Mouse (Mus musculus) lung, postnatal 4 days (tissue): Measurements from ENCODE around the gene Ptpn22.

Source experiments
- DNase-seq, 2 experiments: peaks; one replicate each; pipeline ENCODE4 v3.0.0; 2021

Gene Ptpn22

DNA sequence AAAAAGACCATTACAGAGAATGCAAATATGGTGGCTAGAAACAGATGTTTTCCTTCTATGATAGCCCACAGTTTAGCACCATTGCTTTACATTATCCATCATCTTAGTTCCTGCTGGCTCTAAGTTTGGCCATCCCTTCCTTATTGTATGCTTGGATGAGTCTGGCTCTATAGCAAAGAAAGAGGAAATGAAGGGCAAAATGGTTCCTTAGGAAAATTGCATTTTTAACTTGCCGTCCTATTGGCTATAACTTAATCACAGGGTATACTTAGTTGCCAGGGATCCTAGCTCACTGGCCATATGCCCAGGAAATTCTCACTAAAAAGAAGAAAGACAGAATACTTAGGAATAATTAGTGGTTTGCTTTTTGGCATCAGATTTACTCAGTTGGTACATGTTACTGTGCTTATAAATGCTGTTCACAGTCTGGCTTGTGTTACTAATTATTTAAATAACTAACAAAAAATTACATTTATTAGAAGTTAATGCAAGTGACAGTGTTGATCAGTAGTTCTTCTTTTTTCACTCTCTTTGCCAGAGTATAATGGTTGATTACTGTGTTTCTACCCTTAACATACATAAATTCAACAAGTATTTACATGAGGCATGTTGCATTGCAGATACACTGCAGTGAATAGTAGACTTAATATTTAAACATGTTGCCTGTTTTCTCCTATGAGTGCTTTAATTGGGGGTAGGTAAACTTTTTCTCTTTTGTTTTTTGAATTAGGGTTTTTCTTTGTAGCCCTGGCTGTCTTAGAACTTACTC is 85.4 kb downstream of the Ptpn22 start:
- DNase-seq = no peak

DNA sequence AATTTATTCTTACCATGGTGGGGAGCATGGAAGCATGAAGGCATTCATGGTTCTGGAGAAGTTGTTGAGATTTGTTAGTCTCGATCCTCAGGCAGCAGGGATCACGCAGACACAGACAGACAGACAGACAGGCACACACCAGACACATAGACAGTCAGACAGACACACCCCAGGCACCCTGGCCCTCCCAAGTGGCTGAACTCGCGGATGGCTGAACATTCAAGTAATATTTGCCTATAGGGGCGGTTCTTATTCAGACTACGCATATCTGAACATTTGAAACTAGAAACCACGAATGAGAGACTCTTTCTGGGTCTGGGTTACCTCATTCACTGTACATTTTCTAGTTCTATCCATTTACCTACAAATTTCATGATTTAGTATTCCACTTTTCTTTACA is 89.1 kb downstream of the Ptpn22 start:
- DNase-seq = no peak

DNA sequence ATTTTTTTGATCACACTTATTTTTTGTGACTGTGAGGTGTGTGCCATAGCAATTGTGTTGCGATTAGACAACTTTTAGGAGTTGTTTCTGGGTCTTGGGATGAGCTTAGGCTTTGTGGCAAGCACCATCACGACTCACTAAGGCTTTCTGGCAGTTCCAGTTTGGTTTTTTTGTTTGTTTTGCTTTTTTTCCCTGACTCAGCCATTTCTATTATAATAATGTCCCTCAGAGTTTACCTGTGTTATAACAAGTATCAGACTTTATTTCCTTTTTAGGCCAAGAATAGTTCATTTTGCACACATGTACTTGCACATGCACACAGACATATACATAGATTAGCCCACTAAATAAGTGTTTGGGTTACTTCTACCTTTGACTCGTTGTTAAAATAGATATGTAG is 101.0 kb downstream of the Ptpn22 start:
- no peak for DNase-seq
